Mouse (Mus musculus) midbrain, embryonic 11.5 days (tissue): ENCODE measurements around the gene Ddx42. TPM values are rescaled to one million over a fixed set of nuclear protein-coding genes. Genes with fewer than 3 reads are reported as not detected.

Experiments used
- ATAC-seq: fragments of 200-750 bp; cut with Nextera tagmentation; 2 replicates; pipeline ENCODE4 v1.8.0; 2017; ENCODE audit warnings: moderate TSS enrichment, moderate library complexity; ENCODE audit not compliant: low FRiP score
- DNase-seq: peaks from one replicate; pipeline ENCODE4 v3.0.0; 2015; ENCODE audit warnings: low spot score; ENCODE audit errors: missing footprints
- H3K27ac ChIP-seq: fragments of 300-500 bp; sonication (generic); 2 replicates; pipeline ENCODE4 v1.5.1; 2014; ENCODE audit warnings: low read depth, low read length
- H3K27me3 ChIP-seq: fragments of 300-500 bp; sonication (generic); 2 replicates; pipeline ENCODE4 v1.6.1; 2014; ENCODE audit warnings: mild to moderate bottlenecking, low read length, moderate library complexity, mixed read lengths; ENCODE audit not compliant: control insufficient read depth, insufficient read depth
- H3K36me3 ChIP-seq: fragments of 300-500 bp; sonication (generic); 2 replicates; pipeline ENCODE4 v1.6.1; 2014; ENCODE audit warnings: mild to moderate bottlenecking, low read length, moderate library complexity, mixed read lengths; ENCODE audit not compliant: control insufficient read depth, insufficient read depth
- H3K4me1 ChIP-seq: fragments of 300-500 bp; sonication (generic); 2 replicates; pipeline ENCODE4 v1.6.1; 2014; ENCODE audit warnings: low read length; ENCODE audit not compliant: control insufficient read depth, insufficient read depth
- H3K4me2 ChIP-seq: fragments of 300-500 bp; sonication (generic); 2 replicates; pipeline ENCODE4 v1.6.1; 2014; ENCODE audit warnings: mild to moderate bottlenecking, moderate library complexity
- H3K4me3 ChIP-seq: fragments of 300-500 bp; sonication (generic); 2 replicates; pipeline ENCODE4 v1.5.1; 2014; ENCODE audit warnings: low read depth, low read length
- H3K9ac ChIP-seq: fragments of 300-500 bp; sonication (generic); 2 replicates; pipeline ENCODE4 v1.6.1; 2014; ENCODE audit warnings: low read length
- H3K9me3 ChIP-seq: fragments of 300-500 bp; sonication (generic); 2 replicates; pipeline ENCODE4 v1.6.1; 2016; ENCODE audit warnings: low read length; ENCODE audit not compliant: control insufficient read depth
- WGBS: fragments of 180-500 bp; shearing (Covaris S2); extraction: QIAGEN DNeasy Blood & Tissue Kit; methylation state at CpG from one replicate; pipeline ENCODE4 v1.1.7; 2014; 5-methylcytosine and 5-hydroxymethylcytosine counted together
- polyA plus RNA-seq: library from polyadenylated mRNA; unstranded; fragments of >200 nt; fragmentation: Nextera tagmentation; extraction: Ambion mirVana; gene quantifications from 2 replicates; pipeline ENCODE4 v1.2.1, GENCODE M21; 2014

Gene Ddx42
- polyA plus RNA-seq, 1 experiment from 2014 or later: 105 TPM

GRCm38 (mm10) chr11:106179711-106180448 lies 36.8 kb upstream of the Ddx42 start:
- no peak for ATAC-seq
- WGBS: 78% methylated on average over 7 of the region's 7 CpGs

DNA sequence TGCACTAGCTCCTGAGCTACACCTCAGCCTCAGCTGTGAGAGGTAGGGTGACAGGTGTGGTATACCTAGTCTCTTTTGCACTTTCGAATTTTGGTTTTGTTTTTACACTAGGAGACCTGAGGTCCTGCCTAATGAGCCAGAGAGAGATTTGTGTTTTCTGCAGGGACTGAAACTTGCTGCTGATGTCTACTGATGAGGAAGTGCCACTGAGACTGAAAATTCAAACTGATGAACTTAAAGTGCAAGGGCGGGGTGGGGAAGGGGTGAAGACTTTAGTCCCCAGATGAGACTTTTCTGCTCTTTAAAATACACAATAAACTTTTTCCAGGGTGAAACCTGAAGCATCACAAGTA lies 36.3 kb upstream of the Ddx42 start:
- DNase-seq (no peak), ATAC-seq (no peak)
- no peaks in the 10 kb centered on the region for H3K9me3 ChIP-seq
- no peak overlapping the region for H3K27ac ChIP-seq
- no peaks in the 10 kb centered on the region for H3K36me3 ChIP-seq
- H3K9ac ChIP-seq: no peak overlapping the region
- 84% methylated on average over 2 of the region's 2 CpGs for WGBS
- no peaks in the 10 kb centered on the region for H3K27me3 ChIP-seq
- no peak overlapping the region for H3K4me3 ChIP-seq
- H3K4me1 ChIP-seq: no peaks in the 10 kb centered on the region
- H3K4me2 ChIP-seq: no peak overlapping the region

More at GRCm38 (mm10) chr11:106179711-106180448, 36.8 kb upstream of the Ddx42 start:
- no peaks in the 10 kb centered on the region for H3K9me3 ChIP-seq
- no peak overlapping the region for H3K9ac ChIP-seq
- DNase-seq: peak; percentile 41
- no peaks in the 10 kb centered on the region for H3K4me1 ChIP-seq
- no peak overlapping the region for H3K4me3 ChIP-seq
- no peak overlapping the region for H3K27ac ChIP-seq
- no peak overlapping the region for H3K4me2 ChIP-seq
- no peaks in the 10 kb centered on the region for H3K36me3 ChIP-seq
- no peaks in the 10 kb centered on the region for H3K27me3 ChIP-seq

- no peak overlapping the region for H3K4me2 ChIP-seq
- no peaks in the 10 kb centered on the region for H3K9me3 ChIP-seq
- WGBS: 93% methylated on average over 4 of the region's 4 CpGs
- no peak overlapping the region for H3K9ac ChIP-seq
- no peak overlapping the region for H3K27ac ChIP-seq
- no peaks in the 10 kb centered on the region; the same call in 1 of the 2 replicates for H3K4me1 ChIP-seq
- DNase-seq (no peak), ATAC-seq (no peak)
- H3K36me3 ChIP-seq: no peaks in the 10 kb centered on the region
- H3K27me3 ChIP-seq: no peaks in the 10 kb centered on the region
- no peak overlapping the region for H3K4me3 ChIP-seq
Observed at GRCm38 (mm10) chr11:106187326-106187725, 29.4 kb upstream of the Ddx42 start.

DNA sequence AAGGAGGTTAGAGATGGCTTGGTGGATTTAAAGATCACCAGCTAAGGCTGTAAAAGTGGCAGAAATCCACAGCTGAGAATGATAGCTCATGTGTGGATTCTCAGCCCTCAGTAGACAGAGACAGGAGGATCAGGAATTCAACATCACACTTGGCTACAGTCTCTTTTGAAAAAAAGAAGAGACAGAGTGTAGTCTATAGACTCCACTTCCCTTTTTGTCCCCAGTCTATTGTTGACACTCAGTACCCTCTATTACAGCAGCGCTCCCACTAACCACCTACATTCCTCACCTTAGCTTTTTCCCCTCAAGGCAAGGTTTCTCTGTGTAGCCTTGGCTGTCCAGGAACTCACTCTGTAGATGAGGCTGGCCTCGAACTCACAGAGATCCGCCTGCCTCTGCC lies 25.0 kb upstream of the Ddx42 start:
- 92% methylated on average over 3 of the region's 3 CpGs for WGBS
- DNase-seq: no peak

GRCm38 (mm10) chr11:106192241-106192640 lies 24.5 kb upstream of the Ddx42 start:
- ATAC-seq (no peak), DNase-seq (no peak)
- Histone ChIP-seq H3K27ac (no peak overlapping the region), H3K9me3 (no peaks in the 10 kb centered on the region), H3K9ac (no peak overlapping the region), H3K27me3 (no peaks in the 10 kb centered on the region), H3K36me3 (no peaks in the 10 kb centered on the region), H3K4me1 (peaks cover 4% of the 10 kb centered on the region; the same call in 1 of the 2 replicates), H3K4me2 (peak overlapping the region; percentile 73), H3K4me3 (0 out of 2 replicates have a peak overlapping the region, but pooled peaks have one; percentile 69)
- whole genome bisulfite sequencing: 89% methylated on average over 5 of the region's 5 CpGs

More for the DNA sequence above, 25.0 kb upstream of the Ddx42 start:
- H3K27me3 ChIP-seq: no peaks in the 10 kb centered on the region
- H3K9me3 ChIP-seq: no peaks in the 10 kb centered on the region
- H3K36me3 ChIP-seq: no peaks in the 10 kb centered on the region
- no peak overlapping the region for H3K9ac ChIP-seq
- H3K4me1 ChIP-seq: peaks cover 4% of the 10 kb centered on the region; the same call in 1 of the 2 replicates
- no peak overlapping the region for H3K27ac ChIP-seq
- no peak overlapping the region for H3K4me2 ChIP-seq
- ATAC-seq: no peak
- no peak overlapping the region for H3K4me3 ChIP-seq

- Histone ChIP-seq H3K27me3 (no peaks in the 10 kb centered on the region), H3K36me3 (no peaks in the 10 kb centered on the region), H3K9me3 (no peaks in the 10 kb centered on the region), H3K9ac (peak overlapping the region; percentile 84), H3K4me2 (peak overlapping the region; percentile 73), H3K27ac (peak overlapping the region; percentile 60), H3K4me3 (peak overlapping the region; percentile 69), H3K4me1 (peaks cover 4% of the 10 kb centered on the region; the same call in 1 of the 2 replicates)
- DNase-seq: no peak
- no peak; the same call in 1 of the 2 replicates for ATAC-seq
- WGBS: 14% methylated on average over 19 of the region's 19 CpGs
Observed at GRCm38 (mm10) chr11:106192657-106193370, 23.9 kb upstream of the Ddx42 start.

- H3K27ac ChIP-seq: peak overlapping the region; percentile 83
Observed at GRCm38 (mm10) chr11:106193371-106194154, 23.2 kb upstream of the Ddx42 start.

GRCm38 (mm10) chr11:106194155-106194541 lies 22.6 kb upstream of the Ddx42 start:
- DNase-seq: no peak
- ATAC-seq: no peak
- peak overlapping the region; percentile 83; the same call in 1 of the 2 replicates for H3K27ac ChIP-seq
- H3K4me2 ChIP-seq: peak overlapping the region; percentile 62
- peak overlapping the region; percentile 77 for H3K9ac ChIP-seq
- no peaks in the 10 kb centered on the region for H3K9me3 ChIP-seq
- peaks cover 6% of the 10 kb centered on the region for H3K36me3 ChIP-seq
- peaks cover 4% of the 10 kb centered on the region; the same call in 1 of the 2 replicates for H3K4me1 ChIP-seq
- WGBS: 46% methylated on average over 3 of the region's 3 CpGs
- H3K27me3 ChIP-seq: no peaks in the 10 kb centered on the region
- H3K4me3 ChIP-seq: peak overlapping the region; percentile 69

More at GRCm38 (mm10) chr11:106193371-106194154, 23.2 kb upstream of the Ddx42 start:
- Histone ChIP-seq H3K4me2 (peak overlapping the region; percentile 73), H3K9ac (peak overlapping the region; percentile 84), H3K9me3 (no peaks in the 10 kb centered on the region), H3K36me3 (peaks cover 5% of the 10 kb centered on the region), H3K4me3 (peak overlapping the region; percentile 69), H3K4me1 (peaks cover 4% of the 10 kb centered on the region; the same call in 1 of the 2 replicates), H3K27me3 (no peaks in the 10 kb centered on the region)
- ATAC-seq: peak; percentile 98
- peak; percentile 100 for DNase-seq
- under 1% methylated on average over 44 of the region's 44 CpGs for WGBS
